Mouse (Mus musculus) lung, postnatal 0 days (tissue): ENCODE results near the gene Tepsin.

ENCODE experiments used
- CTCF ChIP-seq: IDR thresholded peaks from 2 replicates; pipeline ENCODE4 v1.5.1; 2016; ENCODE audit warnings: antibody characterized with exemption, mild to moderate bottlenecking
- EP300 ChIP-seq: IDR thresholded peaks from 2 replicates; pipeline ENCODE4 v1.6.1; 2016; ENCODE audit warnings: antibody characterized with exemption, mild to moderate bottlenecking, control low read depth

DNA sequence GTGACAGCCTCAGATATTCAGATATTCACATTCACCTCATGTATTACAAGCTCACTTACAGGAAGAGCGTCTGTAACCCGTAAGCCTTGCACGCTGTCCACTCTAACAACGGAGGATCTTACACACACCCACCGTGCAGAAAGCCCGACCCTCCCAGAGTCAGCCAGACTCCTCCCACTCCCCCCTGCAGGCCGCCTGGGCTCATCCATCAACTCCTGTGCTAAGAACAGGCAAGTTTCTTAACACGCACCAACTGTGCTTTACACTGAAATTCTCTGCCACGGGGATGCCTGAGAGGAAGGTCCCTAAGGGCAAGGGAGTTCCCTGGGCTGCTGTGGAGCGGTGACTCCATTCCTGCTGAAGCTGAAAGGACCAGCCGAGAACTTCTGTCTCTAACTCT lies 29.3 kb downstream of the Tepsin start:
- TF ChIP-seq CTCF, result no peak
- no peak for TF ChIP-seq EP300
